12 mouse cellular contexts compared by ENCODE assay signal in genomic region chr1:39482115-39482815, GRCm38 (mm10). TPM values are rescaled to one million over a fixed set of nuclear protein-coding genes. Genes with fewer than 3 reads are reported as not detected.
A peak's percentile ranks its signal among the peaks of the same experiment; 100 is the strongest.
DNase-seq lines count a peak whose midpoint lies in the region; ATAC-seq lines count a peak whose summit lies in the region.
"Had no signal": no experiment of that assay in that cellular context is flagged by ENCODE, and none has a peak within 500 bp of the region (broad histone marks: within the 10 kb centered on the region; RNA-seq: fewer than 3 reads in every experiment).

No protein-coding gene starts in this region.

- ATAC-seq in forebrain, embryonic 11.5 days (replicated peaks; ENCODE audit: low FRiP score) = no peak
- no peak for ATAC-seq in forebrain, embryonic 13.5 days
- ATAC-seq in frontal cortex, adult (ENCODE audit: low TSS enrichment) = no peak

- no peak overlapping the region for H3K4me2 ChIP-seq in forebrain, embryonic 11.5 days (ENCODE audit: low read depth, low read length, severe bottlenecking)
- no peak overlapping the region for H3K4me2 ChIP-seq in forebrain, embryonic 13.5 days

- 56% methylated on average over 10 of the region's 10 CpGs for WGBS in forebrain, embryonic 11.5 days
- WGBS in forebrain, embryonic 13.5 days = 51% methylated on average over 10 of the region's 10 CpGs

- no peak for DNase-seq in forebrain, embryonic 11.5 days (ENCODE audit: low spot score)
- peak; percentile 67 for DNase-seq in MEL-GATA-1-ER (ENCODE audit: extremely low read depth, low read depth)
- DNase-seq in forelimb bud, embryonic 11.5 days (ENCODE audit: low read depth, low spot score) = peak; percentile 33
- peak; percentile 68 for DNase-seq in mesoderm, embryonic 11.5 days (ENCODE audit: low read depth, low spot score)
- DNase-seq in kidney, postnatal 4 days = no peak
- DNase-seq in heart, postnatal 10 days = no peak
- DNase-seq: heart, adult 11 months; heart, postnatal 4 days; layer of hippocampus, adult 9-11 months had no signal

- H3K4me1 ChIP-seq in forebrain, embryonic 11.5 days (replicated peaks; ENCODE audit: control insufficient read depth, insufficient read depth, low read length) = peaks cover 5% of the 10 kb centered on the region; the same call in 1 of the 2 replicates
- peaks cover 21% of the 10 kb centered on the region for H3K4me1 ChIP-seq in forebrain, embryonic 13.5 days

- H3K9ac ChIP-seq in forebrain, embryonic 11.5 days (ENCODE audit: low read length) = peak overlapping the region; percentile 17; the same call in 1 of the 2 replicates
- H3K9ac ChIP-seq in forebrain, embryonic 13.5 days = no peak overlapping the region

- intact Hi-C loops in heart, postnatal 10 days (cut with DNase I) = no loop called here

- no peaks in the 10 kb centered on the region; the same call in 1 of the 2 replicates for H3K27me3 ChIP-seq in forebrain, embryonic 11.5 days (ENCODE audit: control insufficient read depth, insufficient read depth, low read length)
- no peaks in the 10 kb centered on the region for H3K27me3 ChIP-seq in forebrain, embryonic 13.5 days

- no peaks in the 10 kb centered on the region for H3K9me3 ChIP-seq in forebrain, embryonic 11.5 days (ENCODE audit: control insufficient read depth, low read length)
- H3K9me3 ChIP-seq in forebrain, embryonic 13.5 days (replicated peaks) = no peaks in the 10 kb centered on the region

- H3K4me3 ChIP-seq in forebrain, embryonic 11.5 days (ENCODE audit: low read depth, low read length) = no peak overlapping the region
- H3K4me3 ChIP-seq in forebrain, embryonic 13.5 days = no peak overlapping the region
- H3K4me3 ChIP-seq: myocyte had no signal

- H3K27ac ChIP-seq in forebrain, embryonic 11.5 days (ENCODE audit: low read depth, low read length) = no peak overlapping the region
- H3K27ac ChIP-seq in forebrain, embryonic 13.5 days = no peak overlapping the region

- H3K36me3 ChIP-seq in forebrain, embryonic 11.5 days (ENCODE audit: control insufficient read depth, insufficient read depth, low read length) = no peaks in the 10 kb centered on the region
- no peaks in the 10 kb centered on the region for H3K36me3 ChIP-seq in forebrain, embryonic 13.5 days (ENCODE audit: poor library complexity, severe bottlenecking)

RNA-seq across cellular contexts. Expression of gene Tbc1d8, which starts 3.7 kb away (rescaled TPM):
- polyA plus RNA-seq in forebrain, embryonic 11.5 days (2014; fragmentation: Nextera tagmentation; extraction: Ambion mirVana) = 6.5 and 7.0 TPM in 2 replicates
- polyA plus RNA-seq in forebrain, embryonic 13.5 days (2015; fragmentation: Nextera tagmentation; extraction: Ambion mirVana) = 6.1 and 6.9 TPM in 2 replicates
- total RNA-seq in heart, postnatal 10 days (2021) = 1 to 10 TPM; 6.6 to 7.4 TPM

RNA-seq across cellular contexts. Expression of gene Cnot11, which starts 52.5 kb away (rescaled TPM):
- polyA plus RNA-seq in forebrain, embryonic 11.5 days (2014; fragmentation: Nextera tagmentation; extraction: Ambion mirVana) = 25.7 and 35.4 TPM in 2 replicates
- polyA plus RNA-seq in forebrain, embryonic 13.5 days (2015; fragmentation: Nextera tagmentation; extraction: Ambion mirVana) = 15.9 and 17.2 TPM in 2 replicates
- 10 to 100 TPM; 17.7 to 18.3 TPM for total RNA-seq in heart, postnatal 10 days (2021)

Comparison
In these comparisons a context has a peak if more than half of its experiments do, and no peak if none do; other contexts are left out.
1. DNase-seq: peak in MEL-GATA-1-ER (single experiment), forelimb bud, embryonic 11.5 days (single experiment) and mesoderm, embryonic 11.5 days (single experiment); none in forebrain, embryonic 11.5 days (single experiment), kidney, postnatal 4 days (0 of 2) and heart, postnatal 10 days (0 of 2).